Mouse (Mus musculus) cortical plate, adult 2 months (tissue): Measurements from ENCODE around the gene Gm21985.

Source experiments
- CTCF ChIP-seq: fragments of 200-500 bp; IDR thresholded peaks from 2 replicates; pipeline ENCODE4 v1.5.1; 2011; ENCODE audit warnings: mild to moderate bottlenecking, control low read depth, low read length; ENCODE audit not compliant: insufficient read depth; ENCODE audit errors: extremely low read depth
- POLR2A ChIP-seq: fragments of 200-500 bp; IDR thresholded peaks from 2 replicates; pipeline ENCODE4 v1.6.1; 2011; ENCODE audit warnings: mild to moderate bottlenecking, low read length, control low read depth; ENCODE audit not compliant: insufficient read depth; ENCODE audit errors: extremely low read depth

GRCm38 (mm10) chr2:112289507-112289906 is 23.4 kb downstream of the Gm21985 start:
- TF ChIP-seq CTCF (no peak), POLR2A (no peak)
